Mouse (Mus musculus) lung, embryonic 15.5 days (tissue): ENCODE data around the gene Slmap. TPM values are rescaled to one million over a fixed set of nuclear protein-coding genes. Genes with fewer than 3 reads are reported as not detected.
A peak's percentile ranks its signal among the peaks of the same experiment; 100 is the strongest.

ENCODE experiments used
- ATAC-seq: fragments of 200-750 bp; cut with Nextera tagmentation; 2 replicates; pipeline ENCODE4 v1.8.0; 2017; ENCODE audit warnings: moderate number of reproducible peaks, borderline replicate concordance; ENCODE audit not compliant: low FRiP score, low TSS enrichment; ENCODE audit errors: extremely low read depth
- H3K27ac ChIP-seq: fragments of 300-500 bp; sonication (generic); 2 replicates; pipeline ENCODE4 v1.5.1; 2015; ENCODE audit warnings: moderate library complexity, mild to moderate bottlenecking, inconsistent platforms
- H3K27me3 ChIP-seq: fragments of 300-500 bp; sonication (generic); 2 replicates; pipeline ENCODE4 v1.6.1; 2015; ENCODE audit warnings: inconsistent platforms
- H3K36me3 ChIP-seq: fragments of 300-500 bp; sonication (generic); 2 replicates; pipeline ENCODE4 v1.6.1; 2015; ENCODE audit warnings: inconsistent platforms
- H3K4me1 ChIP-seq: fragments of 300-500 bp; sonication (generic); 2 replicates; pipeline ENCODE4 v1.6.1; 2015; ENCODE audit warnings: inconsistent platforms
- H3K4me2 ChIP-seq: fragments of 300-500 bp; sonication (generic); 2 replicates; pipeline ENCODE4 v1.6.1; 2015; ENCODE audit warnings: inconsistent platforms, mild to moderate bottlenecking, moderate library complexity
- H3K4me3 ChIP-seq: fragments of 300-500 bp; sonication (generic); 2 replicates; pipeline ENCODE4 v1.5.1; 2015; ENCODE audit warnings: mild to moderate bottlenecking, inconsistent platforms
- H3K9ac ChIP-seq: fragments of 300-500 bp; sonication (generic); 2 replicates; pipeline ENCODE4 v1.6.1; 2015; ENCODE audit warnings: inconsistent platforms
- H3K9me3 ChIP-seq: fragments of 300-500 bp; sonication (generic); 2 replicates; pipeline ENCODE4 v1.6.1; 2016; ENCODE audit warnings: inconsistent platforms
- WGBS: fragments of 180-500 bp; shearing (Covaris S2); methylation state at CpG from one replicate; pipeline ENCODE4 v1.1.7; 2015; 5-methylcytosine and 5-hydroxymethylcytosine counted together
- polyA plus RNA-seq: library from polyadenylated mRNA; unstranded; fragments of >200 nt; fragmentation: Nextera tagmentation; extraction: Ambion mirVana; gene quantifications from 2 replicates; pipeline ENCODE4 v1.2.1, GENCODE M21; 2015

Gene Slmap
- polyA plus RNA-seq, 1 experiment from 2014 or later: 26.4 TPM

DNA sequence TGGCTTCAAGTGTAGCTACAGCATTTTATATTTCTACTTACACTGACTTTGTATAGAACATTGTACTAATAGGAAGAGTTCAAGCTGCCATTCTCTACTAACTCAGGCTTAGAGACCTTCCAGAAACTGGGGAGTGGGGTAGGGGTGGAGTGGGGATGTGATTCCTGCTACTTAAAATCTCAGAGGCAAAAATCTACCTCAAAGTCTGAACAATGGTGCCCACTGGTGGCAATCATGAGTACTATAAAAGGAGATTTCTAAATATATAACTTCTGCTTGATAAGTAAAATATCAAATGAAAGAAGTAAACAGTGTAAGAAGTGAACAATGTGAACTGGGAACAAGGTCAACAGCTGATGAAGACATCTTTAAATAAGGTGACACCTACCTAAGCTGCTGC lies 75.2 kb downstream of the Slmap start:
- Histone ChIP-seq H3K36me3 (peaks cover 26% of the 10 kb centered on the region), H3K4me3 (no peak overlapping the region), H3K27ac (no peak overlapping the region), H3K9me3 (no peaks in the 10 kb centered on the region), H3K4me2 (no peak overlapping the region), H3K27me3 (no peaks in the 10 kb centered on the region), H3K9ac (no peak overlapping the region), H3K4me1 (no peaks in the 10 kb centered on the region)
- no peak for ATAC-seq

DNA sequence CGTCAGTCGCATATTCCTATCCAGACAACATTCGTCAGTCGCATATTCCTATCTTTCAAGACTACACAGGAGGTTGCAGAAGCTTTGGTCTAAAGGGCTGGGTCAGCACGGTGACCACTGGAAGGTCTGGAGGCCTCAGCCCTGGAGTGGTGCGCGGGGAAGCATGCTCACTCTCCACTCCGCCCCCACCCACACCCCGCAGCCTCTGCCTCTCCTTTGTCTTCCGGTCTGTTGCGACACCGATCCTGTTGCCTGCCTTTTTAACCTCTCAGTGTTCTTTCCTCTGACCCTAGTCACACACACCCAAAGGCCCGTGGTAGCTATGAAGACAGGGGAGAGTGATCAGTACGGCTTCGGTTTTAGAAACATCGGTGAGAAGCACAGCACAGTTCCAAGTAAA lies 79.9 kb downstream of the Slmap start:
- H3K4me1 ChIP-seq: no peaks in the 10 kb centered on the region
- H3K9ac ChIP-seq: no peak overlapping the region
- 0 out of 2 replicates have a peak, but pooled peaks cover 3% of the 10 kb centered on the region for H3K36me3 ChIP-seq
- WGBS: 54% methylated on average over 16 of the region's 16 CpGs
- H3K4me3 ChIP-seq: no peak overlapping the region
- H3K4me2 ChIP-seq: no peak overlapping the region
- H3K27ac ChIP-seq: no peak overlapping the region
- H3K27me3 ChIP-seq: no peaks in the 10 kb centered on the region
- ATAC-seq: no peak
- H3K9me3 ChIP-seq: no peaks in the 10 kb centered on the region

DNA sequence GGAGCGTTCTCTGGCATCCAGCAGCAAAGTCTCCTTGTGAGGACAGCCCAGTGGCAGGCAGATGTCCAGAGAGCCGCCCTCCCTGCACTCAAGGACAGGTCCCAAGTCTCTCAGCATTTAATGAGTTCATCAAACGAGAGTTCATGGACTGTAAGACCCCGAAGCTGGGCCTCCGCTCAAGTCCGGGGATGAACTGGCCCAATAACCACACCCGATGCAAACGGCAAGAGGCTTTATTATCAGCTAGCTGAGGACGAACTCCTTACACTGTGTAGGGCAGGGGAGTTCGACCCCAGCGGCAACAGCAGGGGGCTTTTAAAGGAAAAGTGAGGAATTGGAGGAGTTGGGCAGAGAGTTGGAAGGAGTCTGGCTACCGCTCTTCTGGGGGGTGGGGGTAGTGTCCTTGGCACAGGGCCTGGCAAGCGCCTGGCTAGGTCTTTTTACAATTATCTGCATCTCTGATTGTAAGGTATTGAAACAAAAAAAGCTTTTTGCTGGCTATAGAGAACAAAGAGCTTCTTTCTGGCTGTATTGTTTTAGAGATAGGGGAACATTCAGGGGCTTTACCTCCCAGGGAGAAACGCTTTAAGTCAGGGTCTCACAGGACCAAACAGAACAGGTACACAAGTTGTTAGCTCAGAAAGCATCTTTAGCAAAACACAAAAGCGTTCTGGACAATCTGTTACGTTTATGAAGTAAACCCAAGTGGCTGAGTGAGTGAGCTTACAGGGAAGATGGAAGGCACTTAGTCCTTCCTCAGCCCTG lies 84.5 kb downstream of the Slmap start:
- no peak overlapping the region for H3K4me3 ChIP-seq
- no peak overlapping the region for H3K27ac ChIP-seq
- 0 out of 2 replicates have a peak, but pooled peaks cover 8% of the 10 kb centered on the region for H3K36me3 ChIP-seq
- H3K9me3 ChIP-seq: no peaks in the 10 kb centered on the region
- peak overlapping the region; percentile 11; the same call in 1 of the 2 replicates for H3K4me2 ChIP-seq
- no peak for ATAC-seq
- H3K9ac ChIP-seq: no peak overlapping the region
- no peaks in the 10 kb centered on the region for H3K27me3 ChIP-seq
- no peaks in the 10 kb centered on the region for H3K4me1 ChIP-seq
- 31% methylated on average over 16 of the region's 16 CpGs for WGBS

DNA sequence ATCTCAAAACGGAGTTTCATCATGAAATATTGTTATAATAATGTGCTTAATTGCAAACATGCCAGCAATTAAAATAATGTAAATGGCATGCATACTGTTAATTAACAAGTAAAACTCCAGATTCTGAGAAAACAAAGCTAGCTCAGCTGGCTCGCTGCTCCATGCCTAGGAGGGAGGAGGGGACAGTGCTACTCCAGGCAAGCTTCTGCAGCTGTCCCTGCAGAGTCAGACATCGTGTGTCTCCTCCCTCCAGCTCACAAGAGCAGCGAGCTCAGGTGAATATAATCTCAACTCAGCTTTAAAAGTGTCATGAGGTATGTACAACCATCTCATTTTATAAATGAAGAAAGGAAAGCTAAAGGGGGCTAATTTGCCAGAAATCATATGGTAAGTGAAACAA lies 86.2 kb downstream of the Slmap start:
- no peaks in the 10 kb centered on the region for H3K4me1 ChIP-seq
- no peak overlapping the region for H3K4me3 ChIP-seq
- H3K27ac ChIP-seq: no peak overlapping the region
- 0 out of 2 replicates have a peak, but pooled peaks cover 8% of the 10 kb centered on the region for H3K36me3 ChIP-seq
- WGBS: 61% methylated on average over 4 of the region's 4 CpGs
- no peaks in the 10 kb centered on the region for H3K27me3 ChIP-seq
- H3K4me2 ChIP-seq: no peak overlapping the region
- no peak overlapping the region for H3K9ac ChIP-seq
- ATAC-seq: no peak
- no peaks in the 10 kb centered on the region for H3K9me3 ChIP-seq

DNA sequence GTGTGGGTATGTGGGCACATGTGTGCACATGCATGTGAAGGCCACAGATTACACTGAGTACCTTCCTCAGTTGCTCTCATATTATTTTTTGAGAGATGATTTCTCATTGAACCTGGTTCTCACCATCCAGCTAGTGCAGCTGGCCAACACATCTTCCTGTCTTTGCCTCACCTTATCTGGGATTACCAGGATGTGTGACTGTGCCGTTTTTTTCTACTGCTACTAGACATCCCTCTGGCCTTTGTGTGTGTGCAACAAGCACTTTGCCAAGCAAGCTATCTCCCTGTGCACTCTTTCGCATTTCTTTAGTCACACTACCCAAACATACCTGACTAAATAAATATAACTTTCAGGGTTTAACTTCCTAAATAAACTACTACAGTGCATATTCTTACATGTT lies 87.5 kb downstream of the Slmap start:
- 61% methylated on average over 2 of the region's 2 CpGs for WGBS
- no peak overlapping the region for H3K9ac ChIP-seq
- H3K4me2 ChIP-seq: no peak overlapping the region
- H3K4me3 ChIP-seq: no peak overlapping the region
- H3K27me3 ChIP-seq: no peaks in the 10 kb centered on the region
- no peaks in the 10 kb centered on the region for H3K4me1 ChIP-seq
- no peak overlapping the region for H3K27ac ChIP-seq
- 0 out of 2 replicates have a peak, but pooled peaks cover 8% of the 10 kb centered on the region for H3K36me3 ChIP-seq
- H3K9me3 ChIP-seq: no peaks in the 10 kb centered on the region
- ATAC-seq: no peak

DNA sequence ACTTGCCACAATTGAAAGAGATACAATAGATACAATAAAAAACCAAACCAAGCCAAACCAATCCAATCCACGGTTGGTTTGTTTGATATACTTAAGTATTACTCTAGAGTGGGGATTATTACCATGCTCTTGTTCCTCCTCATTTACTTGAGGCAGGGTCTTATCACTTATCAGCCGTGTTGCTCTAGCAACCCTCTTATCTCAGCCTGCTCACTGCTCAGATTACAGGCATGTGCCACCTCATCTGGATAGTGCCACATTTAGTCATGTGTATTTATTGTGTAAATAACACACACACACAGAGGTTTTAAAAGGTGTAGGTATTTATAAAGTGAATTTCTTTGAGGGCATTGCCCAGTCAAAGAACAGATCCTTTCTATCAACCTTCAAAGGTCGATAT lies 88.2 kb downstream of the Slmap start:
- WGBS: 49% methylated on average over 3 of the region's 3 CpGs
- Histone ChIP-seq H3K4me2 (no peak overlapping the region), H3K9ac (no peak overlapping the region), H3K9me3 (no peaks in the 10 kb centered on the region), H3K27me3 (no peaks in the 10 kb centered on the region), H3K36me3 (0 out of 2 replicates have a peak, but pooled peaks cover 8% of the 10 kb centered on the region), H3K4me1 (no peaks in the 10 kb centered on the region), H3K4me3 (no peak overlapping the region), H3K27ac (no peak overlapping the region)
- ATAC-seq: no peak

DNA sequence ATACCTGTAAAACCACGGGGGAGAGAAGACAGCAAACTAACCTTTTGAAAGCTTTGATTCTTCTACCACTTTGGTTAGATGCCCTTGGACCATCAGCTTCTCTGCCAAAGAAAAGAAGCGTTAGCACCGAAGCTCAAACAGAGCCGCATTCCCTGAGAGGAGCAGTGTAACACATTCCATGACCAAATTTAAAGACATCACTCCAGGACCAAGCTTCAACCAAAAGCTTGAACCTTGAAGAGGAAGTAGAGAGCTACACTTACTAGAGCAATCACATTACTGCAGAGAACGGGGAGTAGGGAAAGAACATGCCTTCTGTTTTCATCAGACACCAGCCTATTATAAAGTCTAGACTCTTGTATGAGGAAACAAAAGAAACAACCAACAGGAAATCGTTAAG lies 92.2 kb downstream of the Slmap start:
- no peak for ATAC-seq
- peak overlapping the region; percentile 52 for H3K27ac ChIP-seq
- H3K27me3 ChIP-seq: no peaks in the 10 kb centered on the region
- 72% methylated on average over 6 of the region's 6 CpGs for WGBS
- no peak overlapping the region for H3K4me3 ChIP-seq
- 0 out of 2 replicates have a peak, but pooled peaks cover 5% of the 10 kb centered on the region for H3K36me3 ChIP-seq
- no peaks in the 10 kb centered on the region for H3K9me3 ChIP-seq
- no peak overlapping the region for H3K4me2 ChIP-seq
- no peaks in the 10 kb centered on the region for H3K4me1 ChIP-seq
- no peak overlapping the region for H3K9ac ChIP-seq

DNA sequence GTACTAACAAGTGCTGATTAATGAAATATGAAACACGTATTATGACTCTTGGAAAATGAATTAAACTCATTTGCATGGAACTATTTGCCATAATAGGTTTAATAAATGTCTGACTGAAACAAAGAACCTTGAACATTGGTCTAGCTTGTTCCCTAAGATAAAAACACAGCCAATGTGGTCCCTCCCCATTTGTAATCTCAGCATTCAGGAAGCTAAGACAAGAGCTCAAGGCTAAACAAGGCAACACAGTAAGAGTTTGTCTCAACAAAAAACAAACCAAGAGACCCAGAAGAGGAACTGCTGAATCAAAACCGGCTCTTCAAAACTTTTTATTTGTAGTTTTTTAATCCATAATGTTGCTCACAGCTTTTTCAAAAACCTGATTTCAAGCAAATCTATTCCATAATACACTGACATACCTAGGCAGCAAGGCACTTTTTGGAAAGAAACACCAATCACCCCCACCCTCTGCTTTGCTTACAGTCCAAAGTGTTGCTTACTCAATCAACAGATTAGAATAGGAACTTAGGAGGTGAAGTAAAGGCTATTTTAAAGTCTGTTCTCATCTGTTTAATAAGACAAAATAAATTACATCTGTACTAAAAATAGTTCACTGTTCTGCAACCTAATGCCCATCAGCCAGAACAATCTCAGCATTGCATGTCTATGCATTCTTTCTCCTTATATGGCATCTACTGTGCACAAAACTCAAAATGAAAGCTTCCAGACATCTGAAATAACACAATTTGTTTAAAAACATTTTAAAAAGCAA lies 93.5 kb downstream of the Slmap start:
- no peaks in the 10 kb centered on the region for H3K4me1 ChIP-seq
- no peak overlapping the region for H3K9ac ChIP-seq
- H3K4me2 ChIP-seq: no peak overlapping the region
- H3K27ac ChIP-seq: peak overlapping the region; percentile 55
- peak; percentile 62; the same call in 1 of the 2 replicates for ATAC-seq
- WGBS: 80% methylated on average over 2 of the region's 2 CpGs
- H3K36me3 ChIP-seq: peaks cover 7% of the 10 kb centered on the region; the same call in 1 of the 2 replicates
- no peaks in the 10 kb centered on the region for H3K9me3 ChIP-seq
- H3K4me3 ChIP-seq: no peak overlapping the region
- H3K27me3 ChIP-seq: no peaks in the 10 kb centered on the region

DNA sequence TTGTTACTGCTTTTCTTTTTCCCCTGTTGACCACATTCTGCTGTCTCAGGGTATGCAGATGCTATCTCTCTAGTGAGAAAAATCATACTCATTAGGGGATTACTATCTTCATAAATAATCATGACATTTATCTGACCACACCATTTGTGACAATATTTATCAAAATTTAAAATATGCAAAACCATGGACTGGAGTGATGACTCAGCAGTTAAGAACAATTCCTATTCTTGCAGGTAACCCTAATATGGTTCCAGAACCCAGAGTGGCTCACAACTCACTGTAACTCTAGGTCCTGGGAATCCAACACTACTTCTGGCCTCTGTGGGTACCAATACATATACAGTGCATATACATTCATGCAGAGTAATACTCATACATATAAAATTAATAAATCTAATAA lies 94.7 kb downstream of the Slmap start:
- H3K4me3 ChIP-seq: no peak overlapping the region

DNA sequence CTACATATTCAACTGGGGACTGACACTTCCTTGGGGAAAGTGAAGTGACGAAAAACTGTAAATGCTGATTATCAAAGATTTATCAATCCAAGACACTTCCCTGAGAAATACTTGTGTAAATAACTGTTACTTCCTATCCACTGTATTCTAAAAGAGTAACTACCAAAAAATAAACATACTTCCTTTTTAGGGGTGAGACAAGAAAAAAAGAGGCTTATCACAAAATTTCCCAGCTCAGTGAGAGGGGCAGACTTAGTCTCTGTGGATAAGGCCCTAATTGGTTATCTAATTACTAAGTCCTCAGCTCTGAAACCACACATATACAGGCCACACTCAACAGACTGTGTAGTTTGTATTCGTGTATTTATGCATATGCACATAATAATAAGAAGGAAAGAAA lies 97.0 kb downstream of the Slmap start:
- Histone ChIP-seq H3K9me3 (no peaks in the 10 kb centered on the region), H3K9ac (no peak overlapping the region), H3K4me3 (no peak overlapping the region), H3K4me2 (no peak overlapping the region), H3K36me3 (peaks cover 10% of the 10 kb centered on the region; the same call in 1 of the 2 replicates), H3K27ac (no peak overlapping the region), H3K27me3 (no peaks in the 10 kb centered on the region), H3K4me1 (no peaks in the 10 kb centered on the region)
- WGBS: 73% methylated on average over 2 of the region's 2 CpGs
- ATAC-seq: no peak

More for the DNA sequence above, 94.7 kb downstream of the Slmap start:
- Histone ChIP-seq H3K9me3 (no peaks in the 10 kb centered on the region), H3K27me3 (no peaks in the 10 kb centered on the region), H3K4me2 (no peak overlapping the region), H3K4me1 (no peaks in the 10 kb centered on the region), H3K36me3 (peaks cover 10% of the 10 kb centered on the region; the same call in 1 of the 2 replicates), H3K9ac (no peak overlapping the region), H3K27ac (no peak overlapping the region)
- no peak for ATAC-seq

DNA sequence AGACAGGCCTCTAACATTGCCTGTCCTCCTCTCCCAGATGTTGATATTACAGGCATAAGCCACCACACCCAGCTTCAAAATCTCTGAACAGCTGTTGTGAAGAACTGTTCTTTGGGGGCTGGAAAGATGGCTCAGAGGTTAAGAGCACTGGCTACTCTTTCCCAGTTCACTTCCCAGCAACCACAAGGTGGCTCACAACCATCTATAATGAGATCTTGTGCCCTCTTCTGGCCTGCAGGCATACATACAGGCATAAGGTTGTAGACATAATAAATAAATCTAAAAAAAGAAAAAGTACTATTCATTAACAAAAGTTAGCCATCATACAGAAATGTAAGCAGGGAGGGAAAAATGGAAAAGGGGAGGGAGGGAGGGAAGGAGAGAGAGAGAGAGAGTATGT lies 98.4 kb downstream of the Slmap start:
- H3K27me3 ChIP-seq: no peaks in the 10 kb centered on the region
- H3K27ac ChIP-seq: no peak overlapping the region
- no peak overlapping the region for H3K4me2 ChIP-seq
- H3K4me3 ChIP-seq: no peak overlapping the region
- peaks cover 10% of the 10 kb centered on the region; the same call in 1 of the 2 replicates for H3K36me3 ChIP-seq
- no peak overlapping the region for H3K9ac ChIP-seq
- ATAC-seq: no peak
- no peaks in the 10 kb centered on the region for H3K4me1 ChIP-seq
- H3K9me3 ChIP-seq: no peaks in the 10 kb centered on the region

DNA sequence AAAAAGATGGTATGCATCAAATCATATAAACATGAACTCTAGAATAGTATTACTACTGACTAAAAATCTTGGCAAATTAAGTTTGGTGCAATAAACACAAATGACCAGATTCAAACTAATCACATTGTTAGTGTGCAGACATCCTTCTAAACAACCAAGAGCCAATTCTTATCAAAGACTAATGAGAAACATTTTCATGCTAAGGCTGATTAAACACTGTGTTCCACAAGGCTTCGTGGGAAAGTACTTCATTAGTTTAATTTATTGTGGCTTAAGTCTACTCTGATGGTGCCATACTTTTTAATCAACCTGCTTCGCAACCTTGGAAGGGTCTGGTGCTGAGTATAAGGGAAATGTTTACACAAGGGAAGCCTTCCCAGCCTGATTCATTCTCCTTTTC lies 102.4 kb downstream of the Slmap start:
- no peak for ATAC-seq
- H3K4me2 ChIP-seq: no peak overlapping the region
- peaks cover 13% of the 10 kb centered on the region for H3K36me3 ChIP-seq
- H3K27ac ChIP-seq: no peak overlapping the region
- H3K4me1 ChIP-seq: no peaks in the 10 kb centered on the region
- WGBS: 68% methylated on average over 2 of the region's 2 CpGs
- no peak overlapping the region for H3K4me3 ChIP-seq
- no peaks in the 10 kb centered on the region for H3K27me3 ChIP-seq
- H3K9me3 ChIP-seq: no peaks in the 10 kb centered on the region
- no peak overlapping the region for H3K9ac ChIP-seq
